Mouse (Mus musculus): ENCODE data around the gene Eml4.

Gene Eml4

GRCm38 (mm10) chr17:83350379-83351091, at the start of gene Eml4:
TSS of gene Eml4 (plus strand) at chr17:83350931.
- DNase-seq (ENCODE audit: low read depth, low spot score) = peak; percentile 64

GRCm38 (mm10) chr17:83301433-83301832, 49.3 kb upstream of the Eml4 start:
- no peak for DNase-seq (ENCODE audit: low read depth, low spot score)

- DNase-seq (ENCODE audit: low read depth, low spot score) = no peak
These were observed 46.5 kb upstream of the Eml4 start for GRCm38 (mm10) chr17:83304089-83304822.

- no peak for DNase-seq (ENCODE audit: low read depth, low spot score)
These were observed 43.6 kb upstream of the Eml4 start for GRCm38 (mm10) chr17:83306964-83307640.

GRCm38 (mm10) chr17:83307641-83308296, 43.0 kb upstream of the Eml4 start:
- no peak for DNase-seq (ENCODE audit: low read depth, low spot score)

- DNase-seq (ENCODE audit: low read depth, low spot score) = no peak
These were observed 42.3 kb upstream of the Eml4 start for GRCm38 (mm10) chr17:83308451-83308850.

- DNase-seq (ENCODE audit: low read depth, low spot score) = no peak
These were observed 41.5 kb upstream of the Eml4 start for GRCm38 (mm10) chr17:83309243-83309642.

GRCm38 (mm10) chr17:83311806-83312205, 38.9 kb upstream of the Eml4 start:
- no peak for DNase-seq (ENCODE audit: low read depth, low spot score)

GRCm38 (mm10) chr17:83312244-83312918, 38.4 kb upstream of the Eml4 start:
- DNase-seq (ENCODE audit: low read depth, low spot score) = no peak

- no peak for DNase-seq (ENCODE audit: low read depth, low spot score)
These were observed 37.6 kb upstream of the Eml4 start for GRCm38 (mm10) chr17:83313046-83313689.

GRCm38 (mm10) chr17:83315476-83315875, 35.3 kb upstream of the Eml4 start:
- DNase-seq (ENCODE audit: low read depth, low spot score) = no peak

- DNase-seq (ENCODE audit: low read depth, low spot score) = peak; percentile 18
These were observed 28.0 kb upstream of the Eml4 start for GRCm38 (mm10) chr17:83322621-83323335.

GRCm38 (mm10) chr17:83323410-83324268, 27.1 kb upstream of the Eml4 start:
- no peak for DNase-seq (ENCODE audit: low read depth, low spot score)

GRCm38 (mm10) chr17:83324269-83324616, 26.5 kb upstream of the Eml4 start:
- no peak for DNase-seq (ENCODE audit: low read depth, low spot score)

GRCm38 (mm10) chr17:83335183-83335584, 15.5 kb upstream of the Eml4 start:
- DNase-seq (ENCODE audit: low read depth, low spot score) = no peak

- no peak for DNase-seq (ENCODE audit: low read depth, low spot score)
These were observed 13.5 kb upstream of the Eml4 start for GRCm38 (mm10) chr17:83337051-83337898.

- DNase-seq (ENCODE audit: low read depth, low spot score) = no peak
These were observed 11.2 kb upstream of the Eml4 start for GRCm38 (mm10) chr17:83339368-83340085.
